Mouse (Mus musculus): ENCODE results near the gene Rbfox3.

DNA sequence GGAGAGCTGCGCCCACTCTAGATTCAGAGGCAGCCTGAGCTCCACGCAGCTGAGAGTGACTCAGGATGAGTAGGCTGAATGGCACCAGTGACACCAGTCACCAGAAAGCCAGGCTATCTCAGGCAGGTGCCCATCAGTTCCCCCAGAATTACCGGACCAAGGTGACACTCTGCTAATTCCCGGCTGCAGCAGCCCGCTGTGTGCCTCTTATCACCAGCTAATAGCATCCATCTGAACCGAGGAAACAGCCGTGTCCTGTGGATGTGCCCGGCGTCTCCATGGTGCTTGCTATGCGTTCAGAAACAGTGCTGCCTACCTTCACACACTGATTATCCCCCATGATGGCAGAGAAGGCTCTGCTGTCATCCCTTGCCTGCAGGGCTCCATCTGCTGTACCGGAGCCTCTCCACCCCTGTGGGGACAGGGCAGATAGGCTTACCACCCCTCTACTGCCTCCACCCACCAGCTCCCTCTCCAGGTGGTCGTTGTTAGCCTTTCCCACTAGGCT is 138.3 kb downstream of the Rbfox3 start:
- TF ChIP-seq CTCF (IDR thresholded peaks at IDR 0.05; ENCODE audit: extremely low read depth, insufficient read length, insufficient replicate concordance, low read depth, low read length) (no peak), POLR2A (IDR thresholded peaks at IDR 0.05; ENCODE audit: low read depth, low read length) (no peak)

Data from small intestine, adult 2 months (tissue).